Mouse (Mus musculus): ENCODE data around the gene Plcxd2. TPM values are rescaled to one million over a fixed set of nuclear protein-coding genes. Genes with fewer than 3 reads are reported as not detected.

The Plcxd2 gene
- polyA plus RNA-seq, 1 experiment = 43.2 TPM

DNA sequence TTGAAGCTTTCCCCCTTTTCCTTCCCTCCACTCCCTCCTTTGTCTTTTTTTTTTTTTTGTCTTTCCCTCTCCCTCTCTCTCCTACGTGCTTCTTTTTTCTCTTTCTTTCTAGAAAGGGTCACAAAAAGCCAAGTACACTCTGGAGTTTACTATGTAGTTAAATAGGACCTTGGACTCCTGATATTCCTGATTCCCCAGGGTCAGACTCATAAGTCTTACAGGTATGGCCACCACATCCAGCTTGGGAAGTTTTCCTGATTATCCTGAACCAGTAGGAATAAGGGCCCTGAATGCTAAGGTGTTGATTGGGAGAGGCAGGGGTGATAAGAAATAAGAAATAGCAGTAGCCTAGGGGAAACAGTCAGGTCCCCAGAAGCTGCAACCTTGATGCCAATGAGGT lies 9.3 kb upstream of the Plcxd2 start:
- H3K4me3 ChIP-seq (ENCODE audit: insufficient read depth, low read length) = no peak overlapping the region
- H3K27ac ChIP-seq (ENCODE audit: insufficient read depth, low read length) = no peak overlapping the region
- no peaks in the 10 kb centered on the region for H3K4me1 ChIP-seq (ENCODE audit: control insufficient read depth, insufficient read depth, low read length)
- no peak for TF ChIP-seq POLR2A (IDR thresholded peaks at IDR 0.05; ENCODE audit: extremely low read depth, insufficient read depth, low read length)
- TF ChIP-seq CTCF (IDR thresholded peaks at IDR 0.05; ENCODE audit: extremely low read depth, insufficient read depth, low read length) = no peak

DNA sequence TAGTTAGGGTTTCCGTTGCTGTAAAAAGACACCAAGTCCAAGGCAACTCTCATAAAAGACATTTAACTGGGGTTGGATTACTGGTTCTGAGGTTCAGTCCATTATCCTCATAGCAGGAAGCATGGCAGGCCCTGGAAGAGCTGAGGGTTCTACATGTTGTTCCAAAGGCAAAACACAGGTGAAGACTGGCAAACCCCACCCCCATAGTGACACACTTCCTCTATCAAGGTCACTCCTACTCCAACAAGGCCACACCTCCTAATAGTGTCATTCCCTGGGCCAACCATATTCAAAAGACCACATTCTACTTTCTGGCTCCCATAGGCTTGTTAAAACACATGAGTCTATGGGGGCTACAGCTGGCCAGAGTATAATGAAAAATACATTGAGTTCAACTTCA lies 1.7 kb upstream of the Plcxd2 start:
- Histone ChIP-seq H3K4me3 (ENCODE audit: insufficient read depth, low read length) (no peak overlapping the region; the same call in 1 of the 2 replicates), H3K4me1 (ENCODE audit: control insufficient read depth, insufficient read depth, low read length) (no peaks in the 10 kb centered on the region), H3K27ac (ENCODE audit: insufficient read depth, low read length) (no peak overlapping the region)
- TF ChIP-seq CTCF (IDR thresholded peaks at IDR 0.05; ENCODE audit: extremely low read depth, insufficient read depth, low read length) (no peak), POLR2A (IDR thresholded peaks at IDR 0.05; ENCODE audit: extremely low read depth, insufficient read depth, low read length) (no peak)

- H3K4me1 ChIP-seq (ENCODE audit: control insufficient read depth, insufficient read depth, low read length) = no peaks in the 10 kb centered on the region
- no peak overlapping the region; the same call in 1 of the 2 replicates for H3K27ac ChIP-seq (ENCODE audit: insufficient read depth, low read length)
- peak overlapping the region; percentile 57 for H3K4me3 ChIP-seq (ENCODE audit: insufficient read depth, low read length)
- TF ChIP-seq POLR2A (IDR thresholded peaks at IDR 0.05; ENCODE audit: extremely low read depth, insufficient read depth, low read length) (no peak), CTCF (IDR thresholded peaks at IDR 0.05; ENCODE audit: extremely low read depth, insufficient read depth, low read length) (no peak)
Observed at GRCm38 (mm10) chr16:46010906-46011220, 845 bp upstream of the Plcxd2 start.

DNA sequence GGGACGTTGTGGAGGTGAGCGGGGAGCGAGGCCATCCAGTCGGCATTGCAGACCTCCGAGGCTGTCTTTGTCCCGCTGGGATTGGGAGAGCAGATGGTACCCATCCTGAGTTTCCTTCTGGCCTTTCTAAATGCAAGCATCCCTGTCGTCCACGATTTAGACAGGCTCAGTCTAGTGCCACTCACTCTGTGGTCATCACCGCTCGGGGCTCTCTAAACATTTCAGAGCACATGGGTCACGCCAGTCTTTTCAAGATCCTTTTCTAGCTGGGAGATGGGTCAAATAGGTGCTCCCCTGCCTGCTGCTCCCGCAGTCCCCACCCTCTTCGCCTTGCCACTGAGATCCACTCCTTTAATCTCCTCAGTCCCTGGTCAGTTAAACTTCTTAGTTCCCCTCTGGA lies 301 bp downstream of the Plcxd2 start:
- TF ChIP-seq CTCF (IDR thresholded peaks at IDR 0.05; ENCODE audit: extremely low read depth, insufficient read depth, low read length) (no peak), POLR2A (IDR thresholded peaks at IDR 0.05; ENCODE audit: extremely low read depth, insufficient read depth, low read length) (no peak)
- Histone ChIP-seq H3K4me1 (ENCODE audit: control insufficient read depth, insufficient read depth, low read length) (no peaks in the 10 kb centered on the region), H3K4me3 (ENCODE audit: insufficient read depth, low read length) (peak overlapping the region; percentile 57), H3K27ac (ENCODE audit: insufficient read depth, low read length) (no peak overlapping the region)

DNA sequence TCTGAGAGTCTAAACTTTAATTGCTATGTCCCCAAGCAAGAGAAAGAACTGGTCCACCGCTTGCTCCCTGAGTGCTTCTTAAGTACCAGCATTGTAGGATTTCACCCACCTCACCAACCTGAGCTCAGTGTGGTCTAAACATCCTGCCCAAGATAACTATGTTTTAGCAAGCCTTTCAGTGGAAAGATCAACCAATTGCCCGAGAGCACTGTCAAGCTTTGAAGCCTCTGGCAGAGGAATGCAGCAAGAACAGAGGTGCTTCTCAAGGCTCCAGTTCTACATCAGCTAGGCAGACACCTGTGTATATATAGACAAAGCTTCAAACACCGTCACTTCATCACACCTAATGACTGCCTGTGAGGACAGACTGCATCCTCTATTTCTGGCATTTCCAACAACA lies 1.3 kb downstream of the Plcxd2 start:
- TF ChIP-seq CTCF (IDR thresholded peaks at IDR 0.05; ENCODE audit: extremely low read depth, insufficient read depth, low read length) (no peak), POLR2A (IDR thresholded peaks at IDR 0.05; ENCODE audit: extremely low read depth, insufficient read depth, low read length) (no peak)
- Histone ChIP-seq H3K27ac (ENCODE audit: insufficient read depth, low read length) (no peak overlapping the region), H3K4me3 (ENCODE audit: insufficient read depth, low read length) (peak overlapping the region; percentile 57), H3K4me1 (ENCODE audit: control insufficient read depth, insufficient read depth, low read length) (no peaks in the 10 kb centered on the region)

GRCm38 (mm10) chr16:46008036-46008605 lies 1.9 kb downstream of the Plcxd2 start:
- peak overlapping the region; percentile 57; the same call in 1 of the 2 replicates for H3K4me3 ChIP-seq (ENCODE audit: insufficient read depth, low read length)
- H3K4me1 ChIP-seq (ENCODE audit: control insufficient read depth, insufficient read depth, low read length) = no peaks in the 10 kb centered on the region
- H3K27ac ChIP-seq (ENCODE audit: insufficient read depth, low read length) = no peak overlapping the region
- TF ChIP-seq POLR2A (IDR thresholded peaks at IDR 0.05; ENCODE audit: extremely low read depth, insufficient read depth, low read length) = no peak
- TF ChIP-seq CTCF (IDR thresholded peaks at IDR 0.05; ENCODE audit: extremely low read depth, insufficient read depth, low read length) = no peak

DNA sequence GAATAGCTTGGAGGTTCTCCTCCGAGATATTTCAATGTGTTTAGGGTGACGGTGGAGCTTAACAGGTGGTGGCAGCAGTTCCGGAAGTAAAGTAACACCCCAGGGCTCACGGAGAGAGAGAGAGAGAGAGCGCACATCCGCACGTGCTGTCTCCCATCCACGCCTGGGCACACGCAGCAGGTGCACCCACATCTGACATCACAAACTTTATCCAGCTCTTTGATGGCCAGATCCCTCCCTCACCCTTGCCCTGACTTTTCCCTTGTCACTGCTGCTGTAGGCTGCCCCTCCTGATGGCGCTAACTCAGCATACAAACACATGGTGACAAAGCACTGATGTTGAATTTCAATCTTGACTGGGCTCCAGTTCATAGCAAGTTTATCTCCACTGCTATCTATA lies 3.8 kb downstream of the Plcxd2 start:
- H3K4me3 ChIP-seq (ENCODE audit: insufficient read depth, low read length) = no peak overlapping the region

DNA sequence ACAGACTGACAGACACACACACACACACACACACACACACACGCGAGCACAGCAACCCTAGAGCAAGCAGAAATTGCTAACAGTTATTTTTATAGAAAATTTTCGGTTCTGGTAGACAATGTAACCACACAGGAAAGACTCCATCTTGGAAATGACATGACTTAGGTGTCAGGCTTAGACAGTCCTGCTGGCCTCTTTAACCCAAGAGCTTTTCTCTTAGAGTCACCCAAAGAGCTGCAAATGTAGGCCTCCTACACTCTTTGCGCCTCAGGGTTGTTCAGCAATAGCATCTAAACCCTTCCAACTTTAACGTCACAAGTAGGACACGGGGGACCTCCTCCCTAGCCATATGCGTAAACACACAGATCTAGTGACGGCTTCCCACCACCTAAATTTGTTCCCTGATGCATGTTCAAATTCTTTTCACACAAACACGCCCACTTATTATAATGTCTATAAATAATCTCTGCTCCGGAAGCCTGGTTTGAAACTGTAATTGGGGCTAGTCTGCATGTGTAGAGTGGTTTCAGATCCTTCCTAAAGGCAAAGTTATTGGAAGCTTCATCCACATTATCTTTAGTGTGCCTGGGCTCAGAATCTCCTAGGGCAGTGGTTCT lies 8.4 kb downstream of the Plcxd2 start:
- Histone ChIP-seq H3K27ac (ENCODE audit: insufficient read depth, low read length) (no peak overlapping the region), H3K4me3 (ENCODE audit: insufficient read depth, low read length) (no peak overlapping the region)
- no peak for TF ChIP-seq POLR2A (IDR thresholded peaks at IDR 0.05; ENCODE audit: extremely low read depth, insufficient read depth, low read length)

More for the DNA sequence above, 3.8 kb downstream of the Plcxd2 start:
- Histone ChIP-seq H3K27ac (ENCODE audit: insufficient read depth, low read length) (no peak overlapping the region), H3K4me1 (ENCODE audit: control insufficient read depth, insufficient read depth, low read length) (no peaks in the 10 kb centered on the region)
- TF ChIP-seq CTCF (IDR thresholded peaks at IDR 0.05; ENCODE audit: extremely low read depth, insufficient read depth, low read length) (no peak), POLR2A (IDR thresholded peaks at IDR 0.05; ENCODE audit: extremely low read depth, insufficient read depth, low read length) (no peak)

DNA sequence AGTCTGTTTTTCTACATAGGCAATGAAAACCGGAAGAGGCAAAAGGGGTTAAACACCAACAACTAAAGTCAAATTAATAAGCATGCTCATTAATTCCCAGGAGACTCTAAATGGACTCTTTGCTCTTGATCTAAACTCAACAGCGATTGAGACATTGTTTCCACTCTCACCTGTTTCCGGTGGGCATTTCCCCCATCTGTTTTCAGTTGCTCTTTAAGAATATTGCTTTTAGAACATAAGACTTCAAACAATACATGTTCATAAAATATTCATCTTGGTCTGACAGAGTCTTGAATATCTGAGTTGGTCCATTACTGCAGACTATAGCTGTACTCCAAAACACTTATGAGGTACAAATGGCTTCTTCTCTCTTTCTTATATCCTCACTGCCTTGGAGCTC lies 9.0 kb downstream of the Plcxd2 start:
- no peak overlapping the region for H3K27ac ChIP-seq (ENCODE audit: insufficient read depth, low read length)
- H3K4me3 ChIP-seq (ENCODE audit: insufficient read depth, low read length) = no peak overlapping the region
- peaks cover 7% of the 10 kb centered on the region; the same call in 1 of the 2 replicates for H3K4me1 ChIP-seq (ENCODE audit: control insufficient read depth, insufficient read depth, low read length)
- TF ChIP-seq POLR2A (IDR thresholded peaks at IDR 0.05; ENCODE audit: extremely low read depth, insufficient read depth, low read length) (no peak), CTCF (IDR thresholded peaks at IDR 0.05; ENCODE audit: extremely low read depth, insufficient read depth, low read length) (no peak)

More for the DNA sequence above, 8.4 kb downstream of the Plcxd2 start:
- H3K4me1 ChIP-seq (ENCODE audit: control insufficient read depth, insufficient read depth, low read length) = peaks cover 3% of the 10 kb centered on the region; the same call in 1 of the 2 replicates

Data from cortical plate, adult 2 months (tissue).